Mouse (Mus musculus) stomach, embryonic 15.5 days (tissue): ENCODE results near the gene Zfp853. TPM values are rescaled to one million over a fixed set of nuclear protein-coding genes. Genes with fewer than 3 reads are reported as not detected.

Source experiments
- ATAC-seq: fragments of 200-750 bp; cut with Nextera tagmentation; 2 replicates; pipeline ENCODE4 v1.8.0; 2017; ENCODE audit warnings: low read depth, moderate number of reproducible peaks, moderate TSS enrichment; ENCODE audit not compliant: insufficient read depth, low FRiP score
- H3K27ac ChIP-seq: fragments of 300-500 bp; sonication (generic); 2 replicates; pipeline ENCODE4 v1.5.1; 2015; ENCODE audit warnings: mild to moderate bottlenecking, inconsistent platforms
- H3K27me3 ChIP-seq: fragments of 300-500 bp; sonication (generic); replicated peaks from 2 replicates; pipeline ENCODE4 v1.6.1; 2015; ENCODE audit warnings: inconsistent platforms
- H3K36me3 ChIP-seq: fragments of 300-500 bp; sonication (generic); 2 replicates; pipeline ENCODE4 v1.6.1; 2015; ENCODE audit warnings: inconsistent platforms
- H3K4me1 ChIP-seq: fragments of 300-500 bp; sonication (generic); 2 replicates; pipeline ENCODE4 v1.6.1; 2015; ENCODE audit warnings: inconsistent platforms
- H3K4me2 ChIP-seq: fragments of 300-500 bp; sonication (generic); 2 replicates; pipeline ENCODE4 v1.6.1; 2015; ENCODE audit warnings: mild to moderate bottlenecking, inconsistent platforms
- H3K4me3 ChIP-seq: fragments of 300-500 bp; sonication (generic); replicated peaks from 2 replicates; pipeline ENCODE4 v1.5.1; 2015; ENCODE audit warnings: inconsistent platforms
- H3K9ac ChIP-seq: fragments of 300-500 bp; sonication (generic); 2 replicates; pipeline ENCODE4 v1.6.1; 2015; ENCODE audit warnings: inconsistent platforms
- H3K9me3 ChIP-seq: fragments of 300-500 bp; sonication (generic); 2 replicates; pipeline ENCODE4 v1.6.1; 2016; ENCODE audit warnings: inconsistent platforms
- WGBS: fragments of 180-500 bp; shearing (Covaris S2); methylation state at CpG from one replicate; pipeline ENCODE4 v1.1.7; 2015; 5-methylcytosine and 5-hydroxymethylcytosine counted together
- polyA plus RNA-seq: library from polyadenylated mRNA; unstranded; fragments of >200 nt; fragmentation: Nextera tagmentation; extraction: Ambion mirVana; gene quantifications from 2 replicates; pipeline ENCODE4 v1.2.1, GENCODE M21; 2015

Zfp853 gene
- 0.09 TPM in 2 replicates for polyA plus RNA-seq

DNA sequence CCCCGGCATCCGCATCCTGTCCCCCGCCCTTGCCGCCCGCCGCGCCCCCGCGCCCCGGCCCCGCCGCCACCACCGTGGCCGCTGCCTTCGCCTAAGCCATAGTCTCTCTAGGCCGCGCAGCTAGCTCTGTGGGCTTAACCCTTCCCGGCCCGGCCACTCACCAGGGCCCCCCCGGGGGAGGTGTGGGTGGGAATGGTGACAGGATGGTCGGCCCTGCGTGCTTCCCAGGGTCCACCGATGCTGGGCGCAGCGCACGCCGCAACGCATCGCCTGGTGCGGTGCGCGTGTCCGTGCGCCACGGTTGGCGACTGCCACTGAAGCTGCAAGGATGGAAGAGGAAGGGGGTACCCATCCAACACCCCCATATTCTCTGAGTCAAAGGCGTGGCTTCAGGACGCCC, at the start of gene Zfp853:
Zfp853 (minus strand) TSS at position 220 of the 400 bp plus-strand sequence.
- peak within 1 kb of the TSS; percentile 91 for H3K4me2 ChIP-seq
- no peaks in the 10 kb centered on the region for H3K36me3 ChIP-seq
- WGBS, result 5% methylated on average over 26 of the region's 38 CpGs
- peaks cover 52% of the 10 kb centered on the region for H3K27me3 ChIP-seq
- H3K9ac ChIP-seq, result peak within 1 kb of the TSS; percentile 12; the same call in 1 of the 2 replicates
- ATAC-seq, result no peak
- H3K4me3 ChIP-seq, result peak within 1 kb of the TSS; percentile 47
- no peaks in the 10 kb centered on the region for H3K9me3 ChIP-seq
- no peak within 1 kb of the TSS for H3K27ac ChIP-seq
- H3K4me1 ChIP-seq, result peaks cover 12% of the 10 kb centered on the region; the same call in 1 of the 2 replicates

DNA sequence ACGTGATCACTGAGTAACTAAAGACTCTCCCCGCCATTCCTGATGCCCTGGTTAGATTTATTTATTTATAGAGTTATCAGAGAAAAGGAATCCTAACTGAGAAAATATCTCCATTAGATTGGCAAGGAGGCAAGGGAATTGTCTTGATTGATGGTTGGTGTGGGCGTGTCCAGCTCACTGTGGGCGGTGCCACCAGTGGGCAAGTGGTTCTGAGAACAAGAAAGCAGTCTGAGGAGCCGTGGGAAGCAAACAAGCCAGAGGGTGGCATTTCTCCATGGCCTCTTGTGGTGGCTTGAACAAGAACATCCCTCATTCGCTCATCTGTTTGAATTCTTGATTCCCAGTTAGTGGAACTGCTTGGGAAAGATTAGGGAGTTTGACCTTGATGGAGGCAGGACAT, 46.2 kb upstream of the Zfp853 start:
- H3K36me3 ChIP-seq, result no peaks in the 10 kb centered on the region
- no peak overlapping the region for H3K27ac ChIP-seq
- WGBS, result 43% methylated on average over 6 of the region's 6 CpGs
- no peak overlapping the region for H3K4me3 ChIP-seq
- H3K9me3 ChIP-seq, result no peaks in the 10 kb centered on the region
- no peak overlapping the region for H3K9ac ChIP-seq
- no peaks in the 10 kb centered on the region for H3K27me3 ChIP-seq
- H3K4me2 ChIP-seq, result no peak overlapping the region
- H3K4me1 ChIP-seq, result no peaks in the 10 kb centered on the region
- ATAC-seq, result no peak

DNA sequence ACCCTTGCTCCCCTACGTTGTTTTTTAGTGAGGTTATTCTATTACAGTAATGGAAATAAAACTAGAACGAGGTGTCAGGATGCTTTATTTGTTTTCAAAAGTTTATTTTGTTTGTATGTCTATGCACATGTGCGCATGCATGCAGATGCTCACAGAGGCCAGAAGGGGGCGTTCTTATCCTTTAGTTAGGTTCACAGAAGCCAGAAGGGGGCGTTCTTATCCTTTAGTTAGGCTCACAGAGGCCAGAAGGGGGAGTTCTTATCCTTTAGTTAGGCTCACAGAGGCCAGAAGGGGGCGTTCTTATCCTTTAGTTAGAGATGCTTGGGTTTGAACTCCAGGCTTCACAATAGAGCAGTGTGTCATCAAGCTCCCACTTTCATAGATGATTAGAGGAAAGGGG, 43.1 kb upstream of the Zfp853 start:
- H3K4me1 ChIP-seq, result no peaks in the 10 kb centered on the region
- H3K4me2 ChIP-seq, result no peak overlapping the region
- no peak overlapping the region for H3K4me3 ChIP-seq
- H3K27me3 ChIP-seq, result no peaks in the 10 kb centered on the region
- no peaks in the 10 kb centered on the region for H3K9me3 ChIP-seq
- WGBS, result 61% methylated on average over 6 of the region's 6 CpGs
- H3K36me3 ChIP-seq, result no peaks in the 10 kb centered on the region
- no peak overlapping the region for H3K9ac ChIP-seq
- no peak overlapping the region for H3K27ac ChIP-seq
- no peak for ATAC-seq

DNA sequence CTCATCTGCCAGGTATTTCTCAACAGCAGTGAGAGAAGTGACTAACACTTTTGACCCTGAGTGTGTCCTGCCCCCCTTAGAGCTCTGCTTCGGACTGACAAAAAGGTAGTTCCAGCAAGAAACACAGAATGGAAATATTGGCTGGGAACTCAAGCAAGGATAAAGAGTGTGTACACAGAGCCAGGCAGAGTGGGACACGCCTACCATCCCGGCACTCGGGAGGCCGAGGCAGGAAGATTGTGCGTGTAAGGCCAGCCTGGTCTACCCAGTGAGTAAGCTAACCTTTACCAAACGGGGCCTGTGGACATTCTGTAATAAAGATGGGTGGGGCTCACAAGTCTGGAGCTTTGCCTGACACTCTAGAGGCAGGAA, 41.7 kb upstream of the Zfp853 start:
- H3K36me3 ChIP-seq, result no peaks in the 10 kb centered on the region
- no peak overlapping the region for H3K4me3 ChIP-seq
- no peaks in the 10 kb centered on the region for H3K27me3 ChIP-seq
- no peak overlapping the region for H3K4me2 ChIP-seq
- no peak overlapping the region for H3K9ac ChIP-seq
- H3K27ac ChIP-seq, result no peak overlapping the region
- H3K4me1 ChIP-seq, result peaks cover under 1% of the 10 kb centered on the region; the same call in 1 of the 2 replicates
- no peaks in the 10 kb centered on the region for H3K9me3 ChIP-seq
- WGBS, result 66% methylated on average over 7 of the region's 7 CpGs
- ATAC-seq, result no peak

DNA sequence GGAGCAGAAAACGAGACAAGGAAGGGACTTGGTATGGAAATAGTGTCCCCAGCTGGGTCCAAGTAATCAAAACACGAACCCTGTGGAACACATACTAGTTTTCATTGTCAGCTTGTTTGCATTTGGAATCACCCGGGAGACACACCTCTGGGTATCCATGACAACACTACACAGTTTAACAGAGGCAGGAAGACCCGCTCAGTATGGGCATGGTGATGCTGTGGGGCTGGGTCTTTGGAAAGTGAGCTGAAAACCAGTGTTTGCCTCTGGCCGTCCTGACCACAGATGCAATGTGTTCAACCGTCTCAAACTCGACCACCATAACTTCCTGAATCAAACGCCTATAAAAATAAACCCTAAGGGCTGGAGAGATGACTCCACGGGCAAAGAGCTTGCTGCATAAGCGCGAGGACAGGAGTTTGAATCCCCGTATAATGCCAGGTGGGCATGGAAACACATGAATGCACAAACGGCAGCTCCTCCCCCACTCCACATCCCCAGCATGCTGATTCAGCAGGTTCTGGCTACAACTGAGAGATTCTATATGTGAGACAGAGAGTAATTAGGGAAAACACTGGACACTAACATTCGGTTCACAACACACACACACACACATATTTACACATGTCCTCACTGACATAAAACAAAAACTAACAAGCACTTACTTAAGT, 41.1 kb upstream of the Zfp853 start:
- no peak overlapping the region for H3K27ac ChIP-seq
- H3K27me3 ChIP-seq, result no peaks in the 10 kb centered on the region
- no peaks in the 10 kb centered on the region for H3K9me3 ChIP-seq
- no peaks in the 10 kb centered on the region for H3K36me3 ChIP-seq
- 67% methylated on average over 14 of the region's 14 CpGs for WGBS
- H3K9ac ChIP-seq, result no peak overlapping the region
- H3K4me2 ChIP-seq, result no peak overlapping the region
- no peak overlapping the region for H3K4me3 ChIP-seq
- no peak for ATAC-seq
- peaks cover 6% of the 10 kb centered on the region; the same call in 1 of the 2 replicates for H3K4me1 ChIP-seq

DNA sequence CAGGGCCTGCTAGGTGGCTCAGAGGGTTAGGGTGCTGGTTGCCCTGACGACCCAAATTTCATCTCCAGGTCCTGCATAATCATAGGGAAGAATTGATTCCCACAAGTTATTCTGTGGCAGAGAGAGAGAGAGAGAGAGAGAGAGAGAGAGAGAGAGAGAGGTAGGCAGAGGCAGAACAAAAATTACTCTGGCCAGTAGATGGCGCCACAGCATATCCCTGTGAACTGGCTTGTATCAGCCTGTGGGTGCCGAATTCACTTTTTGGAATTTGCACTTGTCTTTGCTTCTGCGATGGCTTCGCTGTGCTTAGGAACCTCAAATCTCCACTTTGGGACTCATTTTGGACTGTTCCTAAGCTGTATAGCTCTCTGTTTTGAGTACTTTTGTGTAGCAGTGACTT, 40.4 kb upstream of the Zfp853 start:
- Histone ChIP-seq H3K4me2 (peak overlapping the region; percentile 27; the same call in 1 of the 2 replicates), H3K9ac (no peak overlapping the region), H3K27me3 (no peaks in the 10 kb centered on the region), H3K27ac (no peak overlapping the region), H3K9me3 (no peaks in the 10 kb centered on the region), H3K4me1 (peaks cover 6% of the 10 kb centered on the region; the same call in 1 of the 2 replicates), H3K4me3 (no peak overlapping the region), H3K36me3 (no peaks in the 10 kb centered on the region)
- ATAC-seq, result no peak; the same call in 1 of the 2 replicates
- 12% methylated on average over 5 of the region's 5 CpGs for WGBS

DNA sequence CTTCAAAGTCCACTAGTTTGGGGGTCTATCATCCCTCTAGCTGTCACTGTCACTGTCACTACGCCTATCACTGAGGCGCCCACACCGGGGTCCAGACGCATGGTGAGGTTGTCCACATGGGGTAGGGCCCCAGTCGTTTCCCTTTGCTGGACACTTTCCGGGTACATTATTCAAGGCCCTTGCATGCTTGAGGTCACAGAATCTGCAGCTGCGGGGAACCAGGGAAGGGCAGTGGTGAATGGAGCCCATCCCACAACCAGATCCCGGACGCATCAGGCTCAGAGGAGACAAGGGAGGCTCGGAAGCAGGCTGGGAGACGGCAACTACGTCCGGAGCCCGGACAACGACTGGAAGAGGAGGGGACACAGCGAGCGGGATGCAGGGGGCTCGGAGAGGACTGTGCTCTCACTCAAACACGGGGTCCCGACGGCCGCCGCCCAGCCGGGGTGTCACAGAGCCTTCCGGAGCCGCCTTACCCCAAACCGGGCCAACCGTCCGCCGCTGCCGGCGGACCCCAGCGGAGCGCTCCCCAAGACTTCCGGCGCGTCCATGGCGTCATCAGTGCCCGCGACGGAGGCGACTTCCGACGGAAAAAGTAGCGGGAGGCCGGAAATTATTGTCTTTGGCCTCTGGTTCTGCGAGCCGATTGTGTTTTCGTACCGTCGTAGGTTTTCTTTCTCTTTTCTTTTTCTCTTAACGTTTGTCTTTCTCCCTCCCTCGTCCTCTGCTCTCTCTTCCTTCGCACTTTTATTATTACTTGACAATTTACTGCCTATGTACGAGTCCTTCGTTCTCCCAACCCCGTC, 35.5 kb upstream of the Zfp853 start, which contains the start of gene Zdhhc4:
Zdhhc4 (minus strand) TSS at position 567 of the 806 bp plus-strand sequence.
- WGBS, result under 1% methylated on average over 57 of the region's 57 CpGs
- Histone ChIP-seq H3K4me3 (peak within 1 kb of the TSS; percentile 96), H3K36me3 (peaks cover 26% of the 10 kb centered on the region), H3K4me1 (peaks cover 20% of the 10 kb centered on the region), H3K9me3 (no peaks in the 10 kb centered on the region), H3K9ac (peak within 1 kb of the TSS; percentile 86), H3K4me2 (peak within 1 kb of the TSS; percentile 90), H3K27ac (peak within 1 kb of the TSS; percentile 61; the same call in 1 of the 2 replicates), H3K27me3 (no peaks in the 10 kb centered on the region)
- peak; percentile 72; the same call in 1 of the 2 replicates for ATAC-seq

DNA sequence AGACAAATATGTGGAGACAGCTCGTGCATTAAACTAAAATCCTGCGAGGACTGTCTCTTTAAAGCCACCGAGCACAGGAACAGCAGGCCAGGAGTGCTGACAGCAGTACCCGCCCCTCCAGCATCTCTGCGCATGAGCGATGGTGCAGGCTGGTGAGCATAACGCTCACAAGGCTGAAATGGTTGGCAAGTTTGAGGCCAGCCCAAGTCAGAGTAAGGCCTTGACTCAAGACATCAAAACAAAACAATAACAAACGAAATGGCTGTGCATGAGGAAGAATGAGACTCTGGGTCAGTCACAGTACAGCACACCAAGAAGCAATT, 23.8 kb upstream of the Zfp853 start:
- 85% methylated on average over 8 of the region's 8 CpGs for WGBS
- Histone ChIP-seq H3K27ac (no peak overlapping the region), H3K36me3 (peaks cover 31% of the 10 kb centered on the region), H3K4me3 (no peak overlapping the region), H3K4me1 (peaks cover 16% of the 10 kb centered on the region), H3K9me3 (no peaks in the 10 kb centered on the region), H3K27me3 (no peaks in the 10 kb centered on the region), H3K4me2 (no peak overlapping the region), H3K9ac (no peak overlapping the region)
- no peak for ATAC-seq

DNA sequence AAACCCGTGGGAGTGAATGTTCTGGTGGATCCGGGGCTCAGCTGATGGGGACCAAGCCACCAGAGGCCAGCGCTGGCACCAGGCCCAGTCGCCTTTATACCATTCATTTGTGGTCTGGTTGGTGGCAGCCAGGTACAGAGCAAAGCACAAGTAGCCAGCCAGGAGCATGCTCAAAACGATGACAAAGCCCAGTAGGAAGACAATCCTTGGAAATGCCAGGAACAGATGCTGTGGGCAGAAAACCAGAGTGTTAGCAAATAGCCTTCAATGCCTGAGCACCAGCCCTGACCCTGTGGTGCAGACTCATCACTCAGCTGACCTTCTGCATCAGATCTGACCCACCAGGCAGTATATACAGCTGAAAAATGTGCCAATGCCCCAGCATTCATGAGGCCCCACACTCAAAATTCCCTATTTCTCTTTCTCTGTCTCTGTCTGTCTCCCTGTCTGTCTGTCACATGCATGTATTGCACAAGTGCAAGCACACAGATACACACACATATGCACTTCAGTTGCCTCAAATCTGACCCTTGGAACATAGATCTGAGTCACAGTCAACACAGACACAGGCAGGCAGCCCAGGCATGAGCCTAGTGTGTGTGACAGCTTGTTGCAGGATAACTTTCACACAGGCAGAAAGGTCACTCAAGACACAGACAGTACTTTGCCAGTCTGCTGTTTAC, 23.3 kb upstream of the Zfp853 start:
- H3K4me3 ChIP-seq, result no peak overlapping the region
- no peaks in the 10 kb centered on the region for H3K27me3 ChIP-seq
- no peak overlapping the region for H3K4me2 ChIP-seq
- H3K9me3 ChIP-seq, result no peaks in the 10 kb centered on the region
- peaks cover 32% of the 10 kb centered on the region for H3K36me3 ChIP-seq
- no peak for ATAC-seq
- peaks cover 16% of the 10 kb centered on the region for H3K4me1 ChIP-seq
- H3K27ac ChIP-seq, result no peak overlapping the region
- no peak overlapping the region for H3K9ac ChIP-seq
- 90% methylated on average over 5 of the region's 5 CpGs for WGBS

DNA sequence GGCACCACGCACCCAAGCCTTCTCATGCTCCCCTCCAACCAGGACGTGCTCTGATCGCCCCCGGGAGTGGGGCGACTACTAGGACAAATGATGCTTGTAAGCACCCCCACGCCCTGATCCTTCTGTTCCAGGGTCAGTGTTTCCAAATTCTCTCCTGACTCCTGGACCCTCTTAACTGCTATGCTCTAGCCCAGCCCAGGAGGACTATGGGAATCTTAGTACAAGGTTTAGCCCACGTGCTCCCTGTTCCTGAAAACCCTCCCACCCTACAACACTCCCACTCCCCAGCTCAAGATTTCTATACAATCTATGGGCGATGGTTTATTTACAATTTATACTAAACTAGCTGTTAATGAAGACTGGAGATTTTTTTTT, 22.1 kb upstream of the Zfp853 start:
- Histone ChIP-seq H3K4me2 (peak overlapping the region; percentile 91), H3K27me3 (no peaks in the 10 kb centered on the region), H3K27ac (no peak overlapping the region), H3K36me3 (peaks cover 45% of the 10 kb centered on the region), H3K9ac (no peak overlapping the region), H3K9me3 (no peaks in the 10 kb centered on the region), H3K4me1 (peaks cover 16% of the 10 kb centered on the region), H3K4me3 (peak overlapping the region; percentile 91)
- 13% methylated on average over 8 of the region's 8 CpGs for WGBS
- ATAC-seq, result peak; percentile 7; the same call in 1 of the 2 replicates

DNA sequence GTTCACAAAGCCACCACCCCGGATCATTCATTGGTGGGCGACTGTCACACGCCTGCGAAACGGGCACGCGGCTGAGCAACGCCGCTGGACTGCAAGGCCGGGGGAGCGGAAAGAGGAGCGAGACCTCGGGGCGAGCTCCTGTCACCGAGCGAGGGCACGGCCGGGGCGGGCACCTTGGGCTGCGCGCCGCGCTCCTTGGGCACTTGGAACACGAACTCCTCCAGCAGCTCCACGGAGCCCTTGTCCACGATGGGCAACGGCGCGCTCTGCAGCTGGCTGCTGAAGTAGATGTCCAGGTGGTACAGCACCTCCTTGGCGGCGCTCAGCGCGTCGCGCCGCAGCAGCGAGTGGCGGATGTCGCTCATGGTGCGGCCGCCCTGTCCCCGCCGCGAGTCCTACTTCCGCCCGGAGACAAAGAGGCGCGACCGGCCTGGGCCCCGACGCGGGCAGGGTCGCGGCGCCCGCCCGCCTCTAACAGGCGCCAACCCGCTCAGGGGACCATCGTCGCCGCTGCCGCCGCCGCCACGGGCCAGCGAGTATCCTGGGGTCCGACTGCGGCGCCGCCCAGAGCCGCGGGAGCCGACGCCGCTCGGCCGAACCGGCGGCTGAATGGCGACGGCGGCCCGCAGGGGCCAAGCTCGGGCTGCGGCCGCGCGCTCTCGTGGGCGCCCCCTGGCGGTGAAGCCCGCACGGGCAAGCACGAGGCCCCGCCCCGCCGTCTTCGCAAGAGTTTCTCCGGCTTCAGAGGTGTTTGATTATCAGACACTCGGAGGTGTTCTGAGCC, 21.5 kb upstream of the Zfp853 start, which contains the start of gene E130309D02Rik:
E130309D02Rik (minus strand) TSS at position 631 of the 784 bp plus-strand sequence.
- Histone ChIP-seq H3K4me1 (peaks cover 16% of the 10 kb centered on the region), H3K9me3 (no peaks in the 10 kb centered on the region), H3K4me3 (peak within 1 kb of the TSS; percentile 91), H3K36me3 (peaks cover 51% of the 10 kb centered on the region), H3K27ac (peak within 1 kb of the TSS; percentile 87), H3K27me3 (no peaks in the 10 kb centered on the region), H3K9ac (peak within 1 kb of the TSS; percentile 83), H3K4me2 (peak within 1 kb of the TSS; percentile 91)
- peak; percentile 81 for ATAC-seq
- under 1% methylated on average over 100 of the region's 101 CpGs for WGBS
